Mouse (Mus musculus) urinary bladder, postnatal 36 days (tissue): ENCODE results near the gene Gclc.

Experiments used
- DNase-seq, 2 experiments: peaks; one replicate each; pipeline ENCODE4 v3.0.0; 2022; ENCODE audit warnings: low spot score in 2 of 2, mixed read lengths in 1 of 2

Gclc gene

GRCm38 (mm10) chr9:77753853-77754727 is at the start of gene Gclc:
Gene Gclc, plus strand, starts transcription at chr9:77754535.
- peak; percentile 87 to 91 for DNase-seq

- no peak for DNase-seq
These were observed 47.8 kb upstream of the Gclc start for GRCm38 (mm10) chr9:77706515-77706914.

GRCm38 (mm10) chr9:77707433-77708139 is 46.7 kb upstream of the Gclc start:
- no peak for DNase-seq

- DNase-seq, result no peak
These were observed 45.4 kb upstream of the Gclc start for GRCm38 (mm10) chr9:77708950-77709349.

GRCm38 (mm10) chr9:77711021-77711569 is 43.2 kb upstream of the Gclc start:
- no peak for DNase-seq

- no peak for DNase-seq
These were observed 41.5 kb upstream of the Gclc start for GRCm38 (mm10) chr9:77712816-77713215.

GRCm38 (mm10) chr9:77713301-77713700 is 41.0 kb upstream of the Gclc start:
- no peak for DNase-seq

- DNase-seq, result no peak
These were observed 39.1 kb upstream of the Gclc start for GRCm38 (mm10) chr9:77715262-77715661.

- DNase-seq, result no peak
These were observed 38.3 kb upstream of the Gclc start for GRCm38 (mm10) chr9:77716009-77716408.

GRCm38 (mm10) chr9:77717831-77718435 is 36.4 kb upstream of the Gclc start:
- DNase-seq, result no peak

- DNase-seq, result no peak
These were observed 35.4 kb upstream of the Gclc start for GRCm38 (mm10) chr9:77718816-77719411.

GRCm38 (mm10) chr9:77719675-77720074 is 34.7 kb upstream of the Gclc start:
- DNase-seq, result no peak

GRCm38 (mm10) chr9:77722381-77722780 is 32.0 kb upstream of the Gclc start:
- DNase-seq, result no peak

GRCm38 (mm10) chr9:77724216-77724615 is 30.1 kb upstream of the Gclc start:
- DNase-seq, result no peak

GRCm38 (mm10) chr9:77725448-77725847 is 28.9 kb upstream of the Gclc start:
- DNase-seq, result no peak

GRCm38 (mm10) chr9:77726018-77726684 is 28.2 kb upstream of the Gclc start:
- DNase-seq, result no peak

GRCm38 (mm10) chr9:77727012-77727411 is 27.3 kb upstream of the Gclc start:
- DNase-seq, result no peak

- no peak for DNase-seq
These were observed 22.3 kb upstream of the Gclc start for GRCm38 (mm10) chr9:77732067-77732466.

- DNase-seq, result no peak
These were observed 16.9 kb upstream of the Gclc start for GRCm38 (mm10) chr9:77737298-77738041.

- DNase-seq, result no peak
These were observed 12.9 kb upstream of the Gclc start for GRCm38 (mm10) chr9:77741452-77741851.

GRCm38 (mm10) chr9:77744798-77745197 is 9.5 kb upstream of the Gclc start:
- peak; percentile 17 to 31 for DNase-seq
